Mouse (Mus musculus): ENCODE results near the gene Rnf40. TPM values are rescaled to one million over a fixed set of nuclear protein-coding genes. Genes with fewer than 3 reads are reported as not detected.

Rnf40 gene
- total and polyA plus RNA-seq, 3 experiments: 39.3 to 73.0 (median 48.6) TPM

DNA sequence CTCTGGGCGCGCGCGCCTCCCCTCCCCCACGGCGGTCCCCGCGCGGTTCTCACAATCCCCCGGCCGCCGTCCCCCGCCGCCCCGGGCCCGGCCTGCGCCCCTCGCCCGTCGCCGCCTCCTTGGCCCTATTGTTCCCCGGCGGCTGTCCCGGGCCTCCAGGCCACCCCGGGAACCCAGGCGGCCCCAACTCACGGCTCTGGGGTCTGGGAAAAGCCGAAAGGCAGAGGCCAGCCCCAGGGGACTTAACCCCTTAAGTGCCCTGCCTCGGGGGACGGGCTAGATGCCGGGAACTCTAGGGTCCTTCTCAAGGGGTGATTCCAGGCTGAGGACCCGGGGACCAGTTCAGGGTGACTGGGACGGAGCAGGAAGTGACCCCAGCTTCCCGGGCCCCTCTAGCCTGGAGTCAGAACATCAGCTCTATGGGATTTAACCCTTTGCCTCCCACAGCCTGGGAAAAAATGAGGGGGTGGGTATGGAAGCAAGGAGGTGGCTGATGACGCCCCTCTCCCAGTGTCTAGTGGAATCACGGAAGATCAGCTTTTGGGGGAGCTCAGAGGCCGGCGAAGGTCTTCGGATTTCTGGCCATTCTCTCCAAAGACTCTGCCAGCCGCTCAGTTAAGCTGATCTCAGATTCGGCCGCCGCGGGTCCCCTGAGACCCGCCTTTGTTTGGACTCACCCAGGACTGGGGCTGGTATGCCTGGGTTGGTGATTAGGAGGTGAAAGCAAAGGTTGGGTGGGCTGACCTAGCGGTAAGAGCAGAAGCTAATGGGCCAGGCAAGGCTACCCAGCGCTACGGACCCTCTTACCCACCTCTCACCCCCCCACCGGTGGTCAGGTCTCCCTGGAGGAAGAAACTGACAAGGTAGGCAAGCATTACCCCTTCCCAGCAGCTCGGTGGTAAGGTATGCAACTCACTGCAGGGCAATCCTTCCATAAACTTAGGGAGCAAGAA lies 26.6 kb downstream of the Rnf40 start, which contains the start of gene Zfp629:
Zfp629 (minus strand) TSS at position 907 of the 953 bp plus-strand sequence.
- dilution Hi-C loops (cut with MboI; ENCODE audit: extremely low pct_ligation_motif_present, extremely low pct_unique_long_range_greater_than_20kb, low sequenced_read_pairs): no loop called here
- no peaks in the 10 kb centered on the region for H3K79me2 ChIP-seq (replicated peaks; ENCODE audit: control insufficient read depth, extremely low read depth, insufficient read depth, poor library complexity, severe bottlenecking)

DNA sequence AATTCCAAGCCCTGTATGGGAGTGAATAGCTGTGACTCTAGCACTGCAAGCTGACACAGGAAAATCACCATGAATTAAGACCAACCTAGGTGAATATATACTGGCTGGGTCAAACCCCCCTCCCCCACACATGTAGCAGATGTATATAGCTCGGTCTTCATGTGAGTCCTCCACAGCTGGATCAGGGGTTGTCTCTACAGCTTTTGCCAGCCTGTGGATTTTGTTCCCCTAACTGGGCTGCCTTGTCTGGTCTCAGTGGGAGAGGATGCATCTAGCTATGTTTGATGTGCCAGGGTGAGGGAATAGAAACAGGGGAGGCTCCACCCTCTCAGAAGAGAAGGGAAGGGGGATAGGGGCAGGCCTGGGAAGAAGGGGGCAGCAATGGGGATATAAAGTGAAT lies 27.8 kb downstream of the Rnf40 start:
- no peak for DNase-seq (ENCODE audit: extremely low read depth)
- TF ChIP-seq JUND (conservative IDR thresholded peaks at IDR 0.05; ENCODE audit: low read depth, low read length): no peak
- no peak for TF ChIP-seq ZNF384 (IDR thresholded peaks at IDR 0.05; ENCODE audit: low read depth, low read length)
- no peak for TF ChIP-seq USF2 (conservative IDR thresholded peaks at IDR 0.05; ENCODE audit: low read depth, low read length)
- TF ChIP-seq SMC3 (IDR thresholded peaks at IDR 0.05; ENCODE audit: low read depth, low read length): no peak
- TF ChIP-seq MEF2A (IDR thresholded peaks at IDR 0.05; ENCODE audit: borderline replicate concordance, low read depth, low read length): no peak
- TF ChIP-seq SIN3A (IDR thresholded peaks at IDR 0.05; ENCODE audit: low read length): no peak
- no peak for TF ChIP-seq MXI1 (IDR thresholded peaks at IDR 0.05; ENCODE audit: low read depth, low read length)
- TF ChIP-seq TBP (conservative IDR thresholded peaks at IDR 0.05; ENCODE audit: low read depth, low read length): no peak
- TF ChIP-seq PAX5 (IDR thresholded peaks at IDR 0.05; ENCODE audit: low read length): no peak
- no peak for TF ChIP-seq MAFK (IDR thresholded peaks at IDR 0.05; ENCODE audit: insufficient replicate concordance, low read length)
- TF ChIP-seq ZC3H11A (IDR thresholded peaks at IDR 0.05; ENCODE audit: low read depth, low read length): no peak
- TF ChIP-seq USF1 (IDR thresholded peaks at IDR 0.05; ENCODE audit: low read depth, low read length): no peak
- H3K9me3 ChIP-seq (replicated peaks; ENCODE audit: low read length): peaks cover 8% of the 10 kb centered on the region
- no peak overlapping the region for H3K4me3 ChIP-seq (replicated peaks in 1 of 3; ENCODE audit: low read depth in 2 of 3, low read length in 2 of 3, poor library complexity in 1 of 3)
- H3K4me1 ChIP-seq (ENCODE audit: control insufficient read depth in 1 of 2, insufficient read depth in 2 of 2): peaks cover 4 to 12% of the 10 kb centered on the region in 2 experiments; a peak in 2 of 4 replicates
- no peak overlapping the region for H3K4me2 ChIP-seq (ENCODE audit: insufficient read depth, low read depth, poor library complexity, severe bottlenecking)
- H3K27ac ChIP-seq (ENCODE audit: insufficient read depth, low read depth): no peak overlapping the region
- in situ Hi-C loops (cut with MboI; ENCODE audit: low pct_ligation_motif_present, low pct_unique_long_range_greater_than_20kb, low sequenced_read_pairs) (no loop called here), dilution Hi-C loops (cut with MboI; ENCODE audit: extremely low pct_ligation_motif_present, extremely low pct_unique_long_range_greater_than_20kb, low sequenced_read_pairs) (no loop called here)
- H3K36me3 ChIP-seq (replicated peaks in 1 of 2; ENCODE audit: control insufficient read depth in 1 of 2, insufficient read depth in 1 of 2, low read length in 1 of 2): peaks cover 7 to 8% of the 10 kb centered on the region in 2 experiments
- H3K27me3 ChIP-seq (replicated peaks): peaks cover 38% of the 10 kb centered on the region
- no peaks in the 10 kb centered on the region for H3K79me2 ChIP-seq (replicated peaks; ENCODE audit: control insufficient read depth, extremely low read depth, insufficient read depth, poor library complexity, severe bottlenecking)
- no peak overlapping the region for H3K9ac ChIP-seq (ENCODE audit: insufficient read depth, low read depth)

More for the DNA sequence above, 26.6 kb downstream of the Rnf40 start, which contains the start of gene Zfp629:
- peak within 1 kb of the TSS; percentile 86 for H3K4me2 ChIP-seq (ENCODE audit: insufficient read depth, low read depth, poor library complexity, severe bottlenecking)
- peaks cover 14% of the 10 kb centered on the region in 2 experiments for H3K36me3 ChIP-seq (replicated peaks in 1 of 2; ENCODE audit: control insufficient read depth in 1 of 2, insufficient read depth in 1 of 2, low read length in 1 of 2)
- DNase-seq (ENCODE audit: extremely low read depth): no peak
- H3K27me3 ChIP-seq (replicated peaks): peaks cover 38% of the 10 kb centered on the region
- peaks cover 9% of the 10 kb centered on the region for H3K9me3 ChIP-seq (replicated peaks; ENCODE audit: low read length)
- peak within 1 kb of the TSS; percentile 97 for H3K9ac ChIP-seq (ENCODE audit: insufficient read depth, low read depth)
- peaks cover 4 to 12% of the 10 kb centered on the region in 2 experiments; a peak in 2 of 4 replicates for H3K4me1 ChIP-seq (ENCODE audit: control insufficient read depth in 1 of 2, insufficient read depth in 2 of 2)
- H3K27ac ChIP-seq (ENCODE audit: insufficient read depth, low read depth): no peak within 1 kb of the TSS
- TF ChIP-seq MAZ (IDR thresholded peaks at IDR 0.05; ENCODE audit: low read depth, low read length): no peak
- no peak for TF ChIP-seq USF2 (conservative IDR thresholded peaks at IDR 0.05; ENCODE audit: low read depth, low read length)
- no peak for TF ChIP-seq MAFK (IDR thresholded peaks at IDR 0.05; ENCODE audit: insufficient replicate concordance, low read length)
- 0 out of 2 replicates have a peak, but pooled peaks have one; percentile 31 for TF ChIP-seq UBTF (IDR thresholded peaks at IDR 0.05; ENCODE audit: low read depth, low read length)
- peak; percentile 66 for TF ChIP-seq ELF1 (IDR thresholded peaks at IDR 0.05; ENCODE audit: low read depth, low read length)
- TF ChIP-seq SIN3A (IDR thresholded peaks at IDR 0.05; ENCODE audit: low read length): no peak; the same call in 1 of the 2 replicates
- no peak for TF ChIP-seq POLR2A (IDR thresholded peaks at IDR 0.05; ENCODE audit: low read depth, low read length)
- peak; percentile 68 for TF ChIP-seq HCFC1 (IDR thresholded peaks at IDR 0.05; ENCODE audit: low read depth, low read length)
- peak within 1 kb of the TSS; percentile 51 to 67 (median 62) for H3K4me3 ChIP-seq (replicated peaks in 1 of 3; ENCODE audit: low read depth in 2 of 3, low read length in 2 of 3, poor library complexity in 1 of 3)
- in situ Hi-C loops (cut with MboI; ENCODE audit: low pct_ligation_motif_present, low pct_unique_long_range_greater_than_20kb, low sequenced_read_pairs): no loop called here
